ENCODE assay signal across 22 mouse cellular contexts in the genomic region with DNA sequence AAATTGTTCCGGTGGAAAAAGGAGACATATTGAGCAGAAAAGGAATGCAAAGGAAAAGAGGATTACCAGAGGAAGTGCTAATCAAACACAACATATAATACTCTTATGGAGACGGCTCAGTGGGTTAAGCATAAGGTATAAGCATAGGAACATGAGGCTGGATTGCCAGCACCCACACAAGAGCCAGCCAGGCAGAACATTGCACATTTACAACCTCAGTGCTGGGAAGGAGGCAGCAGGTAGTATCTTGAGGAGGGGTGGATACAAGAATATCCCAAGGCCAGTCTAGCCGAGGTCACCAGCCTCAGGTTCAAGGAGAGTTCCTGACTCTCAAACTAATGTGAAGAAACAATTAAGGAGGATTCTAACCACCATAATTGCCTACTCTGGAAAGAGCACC.
DNase-seq lines count a peak whose midpoint lies in the region; ATAC-seq and TF ChIP-seq lines count a peak whose summit lies in the region.
"Had no signal": no experiment of that assay in that cellular context is flagged by ENCODE, and none has a peak within 500 bp of the region (broad histone marks: within the 10 kb centered on the region; RNA-seq: fewer than 3 reads in every experiment).

No protein-coding gene starts in this region.

- intact Hi-C loops in left cerebral cortex, adult 2 months (cut with DNase I): no loop called here

- no peak for TF ChIP-seq CTCF in left cerebral cortex, adult 2 months (IDR thresholded peaks at IDR 0.05)

- peak; percentile 81 for ATAC-seq in frontal cortex, adult (ENCODE audit: low TSS enrichment)
- ATAC-seq: activated CD4-positive, CD25-positive, alpha-beta regulatory T cell, adult 4 months; forebrain, embryonic 13.5 days; forebrain, embryonic 16.5 days had no signal

- no peak for DNase-seq in frontal cortex, postnatal 10 days (ENCODE audit: low spot score in 2 of 2)
- no peak for DNase-seq in left cerebral cortex, adult 2 months (ENCODE audit: extremely low spot score in 1 of 2, low spot score in 2 of 2)
- no peak for DNase-seq in left cerebral cortex, adult 9 months (ENCODE audit: low spot score in 2 of 2)
- DNase-seq in right cerebral cortex, adult 18-20 months: peak; percentile 28
- DNase-seq in right cerebral cortex, adult 2 months (ENCODE audit: low spot score in 2 of 2): no peak
- DNase-seq in brain, adult 2 months (ENCODE audit: low read depth, low spot score): peak; percentile 52
- DNase-seq: adrenal gland, adult 8-10 months; adrenal gland, postnatal 25 days; cerebellum, adult 18-20 months; cerebellum, adult 9-10 months; cerebellum, postnatal 14 days; gastrocnemius, postnatal 25 days; heart, adult 2 months had no signal

- no peak overlapping the region for H3K4me3 ChIP-seq in left cerebral cortex, adult 2 months
- H3K4me3 ChIP-seq: forebrain, embryonic 10.5 days; forebrain, embryonic 13.5 days; heart, adult 2 months; heart, embryonic 10.5 days; heart, embryonic 13.5 days; hindbrain, embryonic 12.5 days; hindbrain, embryonic 15.5 days had no signal

- H3K27ac ChIP-seq in left cerebral cortex, adult 2 months: peak overlapping the region; percentile 57
- H3K27ac ChIP-seq: forebrain, embryonic 10.5 days; forebrain, embryonic 13.5 days; heart, adult 2 months; heart, embryonic 10.5 days; heart, embryonic 13.5 days; hindbrain, embryonic 12.5 days; hindbrain, embryonic 15.5 days had no signal

Comparison
In these comparisons a context has a peak if more than half of its experiments do, and no peak if none do; other contexts are left out.
1. DNase-seq: peak in right cerebral cortex, adult 18-20 months (single experiment) and brain, adult 2 months (single experiment); none in frontal cortex, postnatal 10 days (0 of 2), left cerebral cortex, adult 2 months (0 of 2), left cerebral cortex, adult 9 months (0 of 2) and right cerebral cortex, adult 2 months (0 of 2).